Mouse (Mus musculus): ENCODE results near the gene Catsperg1.
"Not testable (repeated sequence)": the region's sequence is repeated elsewhere in the genome, so short reads cannot be mapped to it uniquely, and the experiment has no call there.

Gene Catsperg1

DNA sequence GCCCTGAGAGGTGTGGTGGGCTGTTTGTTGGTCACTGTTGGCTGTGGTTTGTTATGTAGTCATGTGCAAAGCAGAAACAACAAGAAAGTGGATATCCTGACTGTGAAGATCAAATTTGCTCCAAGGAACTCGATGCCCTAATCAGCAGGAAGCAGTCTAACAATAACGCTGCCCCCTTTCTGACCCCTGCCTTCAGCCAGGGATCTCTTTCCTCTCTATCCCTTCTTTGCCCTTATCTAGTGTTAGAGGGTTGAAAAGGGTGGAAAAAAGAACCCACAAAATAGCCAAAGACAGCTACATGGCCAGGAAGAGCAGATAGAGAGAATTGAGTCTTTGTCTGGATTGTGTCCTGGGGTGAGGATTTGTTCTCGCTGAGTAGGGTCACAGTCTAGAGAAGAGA, 16.7 kb upstream of the Catsperg1 start:
- no peak for DNase-seq (ENCODE audit: low spot score)

GRCm38 (mm10) chr7:29228202-29228601, 14.4 kb upstream of the Catsperg1 start:
- DNase-seq (ENCODE audit: low spot score): no peak

DNA sequence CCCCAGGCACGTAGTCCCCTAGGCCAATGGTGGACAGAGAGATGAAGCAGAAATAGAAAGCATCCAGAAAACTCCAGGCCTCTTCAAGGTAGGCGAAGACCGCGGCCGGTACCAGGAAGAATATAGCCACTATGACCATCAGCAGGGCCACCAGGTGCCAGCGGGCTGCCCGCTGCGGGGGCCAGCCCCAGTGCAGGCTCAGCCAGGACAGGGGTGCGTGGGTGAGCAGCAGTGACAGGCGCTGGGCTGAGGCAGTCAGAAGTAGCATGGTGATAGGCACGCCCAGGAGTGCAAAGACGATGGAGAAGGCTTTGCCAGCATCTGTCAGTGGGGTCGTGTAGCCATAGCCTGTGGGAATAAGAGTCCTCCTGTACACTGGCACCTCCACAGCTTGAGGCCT, 11.7 kb upstream of the Catsperg1 start:
- DNase-seq (ENCODE audit: low spot score): no peak

GRCm38 (mm10) chr7:29224756-29225394, 11.0 kb upstream of the Catsperg1 start:
- no peak for DNase-seq (ENCODE audit: low spot score)

GRCm38 (mm10) chr7:29214846-29215245, 1.0 kb upstream of the Catsperg1 start:
- DNase-seq (ENCODE audit: low spot score): no peak

GRCm38 (mm10) chr7:29214236-29214635, 401 bp upstream of the Catsperg1 start:
- no peak for DNase-seq (ENCODE audit: low spot score)

DNA sequence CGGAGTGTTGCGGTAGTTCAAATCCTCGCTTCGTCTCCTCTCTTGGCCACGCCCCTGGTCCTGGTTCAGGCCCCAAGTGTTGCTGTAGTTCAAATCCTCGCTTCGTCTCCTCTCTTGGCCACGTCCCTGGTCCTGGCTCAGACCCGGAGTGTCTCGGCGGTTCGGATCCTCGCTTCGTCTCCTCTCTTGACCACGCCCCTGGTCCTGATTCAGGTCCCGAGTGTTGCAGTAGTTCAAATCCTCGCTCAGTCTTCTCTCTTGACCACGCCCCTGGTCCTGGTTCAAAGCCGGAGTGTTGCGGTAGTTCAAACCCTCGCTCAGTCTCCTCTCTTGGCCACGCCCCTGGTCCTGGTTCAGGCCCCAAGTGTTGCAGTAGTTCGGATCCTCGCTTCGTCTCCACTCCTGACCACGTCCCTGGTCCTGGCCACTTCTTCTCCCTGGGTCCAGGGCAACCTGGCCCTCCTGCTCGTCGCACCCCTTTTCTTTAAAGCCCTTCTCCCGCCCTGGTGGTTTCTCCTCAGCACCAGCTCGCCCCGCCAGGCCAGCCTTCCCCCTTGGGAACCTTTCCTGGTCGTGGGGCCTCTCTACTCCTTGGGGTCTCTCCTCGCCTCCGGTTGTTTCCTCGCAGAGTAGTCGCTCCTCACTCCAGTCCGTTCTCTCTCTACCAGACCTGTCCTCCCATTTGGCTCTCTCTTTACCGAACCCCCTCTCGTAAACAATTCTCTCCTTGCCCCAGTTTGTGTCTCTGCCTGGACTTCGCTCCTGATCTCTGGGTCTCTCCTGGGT, 867 bp downstream of the Catsperg1 start:
- DNase-seq (ENCODE audit: low spot score): not testable (repeated sequence)

DNA sequence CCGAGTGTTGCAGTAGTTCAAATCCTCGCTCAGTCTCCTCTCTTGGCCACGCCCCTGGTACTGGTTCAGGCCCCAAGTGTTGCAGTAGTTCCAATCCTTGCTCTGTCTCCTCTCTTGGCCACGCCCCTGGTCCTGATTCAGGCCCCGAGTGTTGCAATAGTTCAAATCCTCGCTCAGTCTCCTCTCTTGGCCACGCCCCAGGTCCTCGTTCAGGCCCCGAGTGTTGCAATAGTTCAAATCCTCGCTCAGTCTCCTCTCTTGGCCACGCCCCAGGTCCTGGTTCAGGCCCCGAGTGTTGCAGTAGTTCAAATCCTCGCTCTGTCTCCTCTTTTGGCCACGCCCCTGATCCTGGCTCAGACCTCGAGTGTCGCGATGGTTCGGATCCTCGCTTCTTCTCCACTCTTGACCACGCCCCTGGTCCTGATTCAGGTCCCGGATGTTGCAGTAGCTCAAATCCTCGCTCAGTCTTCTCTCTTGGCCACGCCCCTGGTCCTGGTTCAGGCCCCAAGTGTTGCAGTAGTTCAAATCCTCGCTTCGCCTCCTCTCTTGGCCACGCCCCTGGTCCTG, 1.6 kb downstream of the Catsperg1 start:
- no peak for DNase-seq (ENCODE audit: low spot score)

GRCm38 (mm10) chr7:29211415-29212198, 2.2 kb downstream of the Catsperg1 start:
- DNase-seq (ENCODE audit: low spot score): peak; percentile 88

GRCm38 (mm10) chr7:29211013-29211412, 2.8 kb downstream of the Catsperg1 start:
- peak; percentile 47 for DNase-seq (ENCODE audit: low spot score)

- no peak for DNase-seq (ENCODE audit: low spot score)
Measured at GRCm38 (mm10) chr7:29202577-29202976, 11.3 kb downstream of the Catsperg1 start.

- not testable (repeated sequence) for DNase-seq (ENCODE audit: low spot score)
Measured at GRCm38 (mm10) chr7:29194230-29194629, 19.6 kb downstream of the Catsperg1 start.

- not testable (repeated sequence) for DNase-seq (ENCODE audit: low spot score)
Measured at GRCm38 (mm10) chr7:29181323-29181722, 32.5 kb downstream of the Catsperg1 start.

GRCm38 (mm10) chr7:29180854-29181236, 33.0 kb downstream of the Catsperg1 start:
- no peak for DNase-seq (ENCODE audit: low spot score)

DNA sequence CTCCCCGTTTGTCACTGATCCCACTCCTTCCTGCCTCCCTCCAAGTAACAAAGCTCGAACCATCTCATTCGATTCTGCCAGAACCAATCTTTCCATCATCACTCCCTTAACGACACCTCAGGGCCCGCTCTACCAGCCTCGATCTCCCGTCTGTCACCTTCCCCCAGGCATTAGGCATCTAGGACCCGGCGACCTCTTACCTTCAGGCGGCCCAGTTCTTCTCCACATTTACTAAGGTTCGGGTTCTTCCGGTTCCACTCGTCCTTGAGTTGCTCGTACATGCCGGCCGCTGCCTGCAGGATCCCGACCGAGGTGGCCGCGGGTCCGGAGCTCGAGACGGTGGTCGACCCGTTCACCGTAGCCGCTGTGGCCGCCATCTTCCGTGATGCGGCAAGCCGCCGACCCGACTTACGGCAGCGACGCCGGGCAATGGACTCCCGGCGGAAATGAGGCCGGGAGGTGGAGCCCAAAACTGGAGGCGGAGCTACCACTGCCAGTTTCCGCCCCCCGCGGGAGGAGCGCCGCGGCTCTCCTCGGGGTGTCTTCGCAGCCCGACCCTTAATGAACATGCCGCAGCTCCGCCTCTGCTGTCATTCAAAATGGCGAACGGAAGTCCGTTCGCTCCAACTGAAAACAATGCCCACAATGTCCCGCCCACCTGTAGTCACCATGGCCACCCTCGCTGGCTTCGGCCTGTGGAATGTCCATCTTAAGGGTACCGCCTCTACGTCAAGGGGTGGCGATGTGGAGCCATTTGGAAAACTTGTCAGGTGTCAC, 33.6 kb downstream of the Catsperg1 start, which contains the start of gene Psmd8:
TSS of gene Psmd8 (minus strand) at position 625 of the 777 bp plus-strand sequence.
- DNase-seq (ENCODE audit: low spot score): peak; percentile 97

DNA sequence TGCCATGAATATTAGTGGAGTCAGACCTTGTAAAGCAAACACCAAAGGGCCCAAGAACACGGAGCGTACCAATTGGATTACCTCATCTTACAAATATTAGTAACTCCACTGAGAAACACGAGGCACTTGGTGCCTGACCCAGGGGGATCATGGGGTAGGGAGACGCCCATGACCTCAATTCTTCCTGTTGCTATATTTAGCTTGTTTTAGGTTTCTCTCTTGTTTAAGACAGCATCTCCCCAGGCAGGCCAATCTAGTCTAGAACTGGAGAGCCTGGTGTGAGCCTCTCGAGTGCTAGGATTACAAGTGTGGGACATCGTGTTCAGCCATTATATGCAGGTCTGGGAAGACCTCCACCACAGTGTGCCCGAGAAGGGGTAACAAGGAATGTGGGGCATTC, 34.5 kb downstream of the Catsperg1 start:
- DNase-seq (ENCODE audit: low spot score): no peak

DNA sequence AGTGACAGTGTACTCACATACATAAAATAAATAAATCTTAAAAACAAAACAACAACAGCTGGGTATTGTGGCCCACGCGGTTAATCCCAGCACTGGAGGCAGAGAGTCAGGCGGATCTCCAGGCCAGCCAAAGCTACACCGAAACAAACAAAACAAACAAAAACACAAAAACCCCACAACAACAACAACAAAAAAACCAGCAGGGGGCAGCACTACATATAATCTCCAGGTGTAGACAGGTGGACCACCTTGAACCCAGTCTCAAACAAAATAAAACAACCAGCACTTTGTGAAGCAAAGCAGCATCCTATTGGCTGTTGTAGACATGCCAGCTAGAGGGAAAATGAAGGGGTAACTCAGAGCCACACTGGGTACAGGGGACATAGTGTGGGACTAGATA, 35.7 kb downstream of the Catsperg1 start:
- no peak for DNase-seq (ENCODE audit: low spot score)

DNA sequence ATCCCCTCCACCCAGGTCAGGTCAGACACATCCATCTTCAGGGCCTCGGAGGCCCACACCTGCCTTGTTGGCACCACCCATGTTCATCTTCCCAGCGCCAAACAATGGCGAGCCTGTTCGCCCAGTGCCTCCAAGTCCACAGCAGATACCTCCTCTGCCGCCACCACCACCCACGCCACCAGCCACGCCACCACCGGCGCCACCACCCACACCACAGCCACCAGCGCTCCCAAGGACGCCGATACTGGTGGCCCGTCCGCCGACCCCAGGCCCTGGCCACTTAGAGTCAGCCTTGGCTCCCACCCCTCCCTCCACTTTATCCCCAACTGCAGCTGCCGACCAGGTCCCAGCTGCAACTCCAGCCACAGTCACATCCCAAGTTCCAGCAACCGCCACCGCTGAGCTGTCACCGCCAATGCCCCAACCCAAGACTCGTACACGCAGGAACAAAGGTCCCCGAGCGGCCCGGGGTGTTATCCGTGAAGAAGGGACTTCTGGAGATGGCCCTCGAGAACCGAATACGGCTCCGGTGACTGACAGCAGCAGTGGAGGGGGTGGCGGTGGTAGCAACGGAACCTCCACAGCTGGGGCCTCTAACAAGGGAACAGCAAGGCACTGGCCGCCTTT, 41.3 kb downstream of the Catsperg1 start:
- DNase-seq (ENCODE audit: low spot score): no peak

DNA sequence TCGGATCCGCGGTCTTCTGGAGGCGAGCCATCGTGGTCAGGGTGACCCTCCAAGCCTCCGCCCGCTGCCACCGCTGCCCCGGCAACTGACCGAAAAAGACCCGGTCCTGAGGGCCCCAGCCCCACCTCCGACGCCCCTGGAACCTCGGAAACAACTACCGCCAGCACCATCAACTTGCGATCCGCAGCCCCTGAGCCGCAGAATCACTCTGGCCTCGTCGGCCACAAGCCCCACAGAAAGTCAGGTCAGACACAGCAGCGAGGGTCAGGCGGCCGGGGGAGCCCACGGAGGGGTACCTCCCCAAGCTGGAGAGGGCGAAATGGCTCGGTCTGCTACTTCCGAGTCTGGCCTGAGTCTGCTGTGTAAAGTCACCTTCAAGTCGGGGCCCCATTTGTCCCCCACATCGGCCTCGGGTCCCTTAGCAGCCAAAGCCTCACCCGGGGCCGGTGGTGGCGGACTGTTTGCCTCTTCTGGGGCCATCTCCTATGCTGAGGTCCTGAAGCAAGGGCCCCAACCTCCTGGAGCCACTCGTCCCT, 42.2 kb downstream of the Catsperg1 start:
- DNase-seq (ENCODE audit: low spot score): peak; percentile 26

- peak; percentile 31 for DNase-seq (ENCODE audit: low spot score)
Measured at GRCm38 (mm10) chr7:29170755-29171561, 42.9 kb downstream of the Catsperg1 start.

All from ovary, postnatal 36 days (tissue).